Mouse (Mus musculus) olfactory bulb, adult 2 months (tissue): Measurements from ENCODE around the gene Ccdc86.

Experiments used
- CTCF ChIP-seq: fragments of 200-500 bp; IDR thresholded peaks from 2 replicates; pipeline ENCODE4 v1.5.1; 2012; ENCODE audit warnings: low read depth, mild to moderate bottlenecking, low read length, moderate library complexity; ENCODE audit not compliant: insufficient read depth
- POLR2A ChIP-seq: fragments of 200-500 bp; IDR thresholded peaks from 2 replicates; pipeline ENCODE4 v1.6.1; 2012; ENCODE audit warnings: mild to moderate bottlenecking, low read depth, low read length, moderate library complexity; ENCODE audit not compliant: insufficient read depth

DNA sequence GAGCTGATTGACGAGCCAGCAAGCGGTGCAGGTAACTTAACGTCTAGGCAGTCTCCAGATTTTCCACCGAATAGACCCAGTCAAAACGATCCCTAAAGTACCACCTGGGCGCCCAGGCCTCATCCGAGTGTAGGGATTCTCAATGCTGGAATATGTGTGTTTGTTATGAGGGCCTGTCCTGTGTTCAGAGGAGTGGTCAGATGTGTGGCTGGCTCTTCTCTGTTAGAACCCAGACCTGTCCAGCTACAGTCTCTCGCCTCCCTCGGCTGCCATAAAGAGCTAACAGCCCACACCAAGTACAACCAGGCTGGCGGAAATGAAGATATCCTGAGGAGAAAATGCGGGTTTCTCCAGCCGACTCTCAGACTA lies 10.9 kb upstream of the Ccdc86 start:
- TF ChIP-seq CTCF (no peak), POLR2A (no peak)
